In genomic region chr10:89874036-89874435, GRCm38 (mm10) we compare ENCODE assay signal across 8 mouse cellular contexts. TPM values are rescaled to one million over a fixed set of nuclear protein-coding genes. Genes with fewer than 3 reads are reported as not detected.
DNase-seq lines count a peak whose midpoint lies in the region; ATAC-seq and TF ChIP-seq lines count a peak whose summit lies in the region.

No protein-coding gene starts in this region.

- no peak for TF ChIP-seq EP300 in lung, postnatal 0 days (IDR thresholded peaks at IDR 0.05)

- peaks cover 37% of the 10 kb centered on the region for H3K27me3 ChIP-seq in heart, embryonic 10.5 days (ENCODE audit: insufficient read depth, poor library complexity, severe bottlenecking)
- peaks cover 36% of the 10 kb centered on the region for H3K27me3 ChIP-seq in heart, embryonic 15.5 days
- peaks cover 10% of the 10 kb centered on the region; the same call in 1 of the 2 replicates for H3K27me3 ChIP-seq in lung, postnatal 0 days (replicated peaks; ENCODE audit: insufficient read depth, low read length)

- H3K4me3 ChIP-seq in heart, embryonic 10.5 days, result peak overlapping the region; percentile 64
- peak overlapping the region; percentile 58 for H3K4me3 ChIP-seq in heart, embryonic 15.5 days
- H3K4me3 ChIP-seq in lung, postnatal 0 days (ENCODE audit: low read depth, low read length), result peak overlapping the region; percentile 43; the same call in 1 of the 2 replicates

- DNase-seq in heart, embryonic 10.5 days (ENCODE audit: low spot score), result no peak
- no peak for DNase-seq in heart, postnatal 36 days
- DNase-seq in brain, adult 2 months (ENCODE audit: low read depth, low spot score), result peak; percentile 41
- peak; percentile 11 for DNase-seq in lung, postnatal 0 days (ENCODE audit: low spot score)
- no peak for DNase-seq in thymus, postnatal 25 days

- H3K9me3 ChIP-seq in heart, embryonic 10.5 days, result no peaks in the 10 kb centered on the region
- no peaks in the 10 kb centered on the region for H3K9me3 ChIP-seq in heart, embryonic 15.5 days (replicated peaks)
- no peaks in the 10 kb centered on the region for H3K9me3 ChIP-seq in lung, postnatal 0 days (ENCODE audit: low read length)

- WGBS in heart, embryonic 10.5 days, result 10% methylated on average over 8 of the region's 8 CpGs
- 17% methylated on average over 8 of the region's 8 CpGs for WGBS in heart, embryonic 15.5 days
- WGBS in lung, postnatal 0 days, result 6% methylated on average over 8 of the region's 8 CpGs

- no peak overlapping the region for H3K9ac ChIP-seq in heart, embryonic 15.5 days
- no peak overlapping the region for H3K9ac ChIP-seq in lung, postnatal 0 days (replicated peaks; ENCODE audit: low read depth)

- ATAC-seq in heart, embryonic 15.5 days (replicated peaks; ENCODE audit: insufficient number of reproducible peaks, insufficient read depth, low FRiP score, low read depth), result no peak
- no peak for ATAC-seq in lung, postnatal 0 days
- ATAC-seq in megakaryocyte progenitor cell, adult 5-6 weeks (replicated peaks; ENCODE audit: poor library complexity), result no peak
- ATAC-seq in frontal cortex, adult (ENCODE audit: low TSS enrichment), result no peak

- H3K4me2 ChIP-seq in heart, embryonic 15.5 days, result peak overlapping the region; percentile 96
- H3K4me2 ChIP-seq in lung, postnatal 0 days (replicated peaks; ENCODE audit: low read depth, low read length), result peak overlapping the region; percentile 89

- H3K4me1 ChIP-seq in heart, embryonic 10.5 days, result peaks cover 8% of the 10 kb centered on the region
- peaks cover 13% of the 10 kb centered on the region for H3K4me1 ChIP-seq in heart, embryonic 15.5 days (replicated peaks)
- peaks cover 10% of the 10 kb centered on the region; the same call in 1 of the 2 replicates for H3K4me1 ChIP-seq in lung, postnatal 0 days (ENCODE audit: insufficient read depth, low read depth, low read length)

- intact Hi-C loops in heart, postnatal 36 days (cut with DNase I), result no loop called here

- no peak for TF ChIP-seq CTCF in lung, postnatal 0 days (IDR thresholded peaks at IDR 0.05)

- H3K27ac ChIP-seq in heart, embryonic 10.5 days, result no peak overlapping the region
- no peak overlapping the region for H3K27ac ChIP-seq in heart, embryonic 15.5 days
- no peak overlapping the region for H3K27ac ChIP-seq in lung, postnatal 0 days (ENCODE audit: low read length)

- H3K36me3 ChIP-seq in heart, embryonic 10.5 days, result no peaks in the 10 kb centered on the region
- no peaks in the 10 kb centered on the region for H3K36me3 ChIP-seq in heart, embryonic 15.5 days
- no peaks in the 10 kb centered on the region for H3K36me3 ChIP-seq in lung, postnatal 0 days (ENCODE audit: insufficient read depth, low read length)

RNA-seq across cellular contexts. Expression of gene Anks1b, which starts 0.7 kb away (rescaled TPM):
- 0.05 and 0.36 TPM in 2 replicates for polyA plus RNA-seq in heart, embryonic 10.5 days (2016; fragmentation: Nextera tagmentation; extraction: Ambion mirVana)
- total RNA-seq in heart, postnatal 36 days (2021), result under 1 TPM; 0.30 to 0.44 TPM
- polyA plus RNA-seq in heart, embryonic 15.5 days (2015; fragmentation: Nextera tagmentation; extraction: Ambion mirVana), result 0.44 and 0.79 TPM in 2 replicates
- polyA plus RNA-seq in lung, postnatal 0 days (2015; fragmentation: Nextera tagmentation; extraction: Ambion mirVana), result 0.21 and 0.26 TPM in 2 replicates
- not detected in 2 replicates for total RNA-seq in megakaryocyte progenitor cell, adult 5-6 weeks (2015)
- not detected in 2 replicates for total RNA-seq in megakaryocyte progenitor cell, adult 5-6 weeks (2017)

Comparison
In these comparisons a context has a peak if more than half of its experiments do, and no peak if none do; other contexts are left out.
1. DNase-seq: peak in brain, adult 2 months (single experiment) and lung, postnatal 0 days (single experiment); none in heart, embryonic 10.5 days (single experiment), heart, postnatal 36 days (0 of 2) and thymus, postnatal 25 days (single experiment).
2. Peak in every context shown above with its lines, with median percentiles within 50 percentile points of each other: H3K4me3 ChIP-seq.